Mouse (Mus musculus) midbrain, postnatal 0 days (tissue): ENCODE data around the gene Lxn. TPM values are rescaled to one million over a fixed set of nuclear protein-coding genes. Genes with fewer than 3 reads are reported as not detected.

ENCODE experiments used
- ATAC-seq: fragments of 200-750 bp; cut with Nextera tagmentation; 2 replicates; pipeline ENCODE4 v1.8.0; 2017; ENCODE audit warnings: moderate number of reproducible peaks, mild to moderate bottlenecking, moderate TSS enrichment, moderate library complexity; ENCODE audit not compliant: low FRiP score
- DNase-seq: peaks from one replicate; pipeline ENCODE4 v3.0.0-alpha.2; 2015; ENCODE audit warnings: low spot score
- H3K27ac ChIP-seq: fragments of 300-500 bp; sonication (generic); 2 replicates; pipeline ENCODE4 v1.5.1; 2014; ENCODE audit warnings: low read depth, mild to moderate bottlenecking, low read length, mixed read lengths
- H3K27me3 ChIP-seq: fragments of 300-500 bp; sonication (generic); 2 replicates; pipeline ENCODE4 v1.6.1; 2014; ENCODE audit warnings: low read length, control low read depth, mixed read lengths; ENCODE audit not compliant: insufficient read depth
- H3K36me3 ChIP-seq: fragments of 300-500 bp; sonication (generic); 2 replicates; pipeline ENCODE4 v1.6.1; 2014; ENCODE audit warnings: low read length, control low read depth, mixed read lengths; ENCODE audit not compliant: insufficient read depth
- H3K4me1 ChIP-seq: fragments of 300-500 bp; sonication (generic); 2 replicates; pipeline ENCODE4 v1.6.1; 2014; ENCODE audit warnings: mild to moderate bottlenecking, control low read depth, antibody characterized with exemption, low read length, mixed read lengths; ENCODE audit not compliant: insufficient read depth
- H3K4me2 ChIP-seq: fragments of 300-500 bp; sonication (generic); 2 replicates; pipeline ENCODE4 v1.6.1; 2014; ENCODE audit warnings: low read depth, mild to moderate bottlenecking, low read length, mixed read lengths; ENCODE audit not compliant: poor library complexity, severe bottlenecking
- H3K4me3 ChIP-seq: fragments of 300-500 bp; sonication (generic); 2 replicates; pipeline ENCODE4 v1.5.1; 2014; ENCODE audit warnings: low read depth, mild to moderate bottlenecking, low read length, moderate library complexity
- H3K9ac ChIP-seq: fragments of 300-500 bp; sonication (generic); replicated peaks from 2 replicates; pipeline ENCODE4 v1.6.1; 2014; ENCODE audit warnings: mild to moderate bottlenecking, low read length, moderate library complexity, mixed read lengths; ENCODE audit not compliant: poor library complexity, severe bottlenecking
- H3K9me3 ChIP-seq: fragments of 300-500 bp; sonication (generic); 2 replicates; pipeline ENCODE4 v1.6.1; 2016; ENCODE audit warnings: low read length, control low read depth
- CTCF ChIP-seq: IDR thresholded peaks from 2 replicates; pipeline ENCODE4 v1.5.1; 2016; ENCODE audit warnings: antibody characterized with exemption, mild to moderate bottlenecking
- WGBS: fragments of 180-500 bp; shearing (Covaris S2); extraction: QIAGEN DNeasy Blood & Tissue Kit; methylation state at CpG from one replicate; pipeline ENCODE4 v1.1.7; 2014; 5-methylcytosine and 5-hydroxymethylcytosine counted together
- polyA plus RNA-seq: library from polyadenylated mRNA; unstranded; fragments of >200 nt; fragmentation: Nextera tagmentation; extraction: Ambion mirVana; gene quantifications from 2 replicates; pipeline ENCODE4 v1.2.1, GENCODE M21; 2015
- total RNA-seq: library from RNA; depleted of rRNA; stranded (reverse); fragments of >200 nt; gene quantifications from 2 replicates; pipeline ENCODE4 v1.2.3, GENCODE M21; 2014; rRNA removed

The Lxn gene
- total and polyA plus RNA-seq, 2 experiments from 2014 or later = 84.5 to 189 TPM

DNA sequence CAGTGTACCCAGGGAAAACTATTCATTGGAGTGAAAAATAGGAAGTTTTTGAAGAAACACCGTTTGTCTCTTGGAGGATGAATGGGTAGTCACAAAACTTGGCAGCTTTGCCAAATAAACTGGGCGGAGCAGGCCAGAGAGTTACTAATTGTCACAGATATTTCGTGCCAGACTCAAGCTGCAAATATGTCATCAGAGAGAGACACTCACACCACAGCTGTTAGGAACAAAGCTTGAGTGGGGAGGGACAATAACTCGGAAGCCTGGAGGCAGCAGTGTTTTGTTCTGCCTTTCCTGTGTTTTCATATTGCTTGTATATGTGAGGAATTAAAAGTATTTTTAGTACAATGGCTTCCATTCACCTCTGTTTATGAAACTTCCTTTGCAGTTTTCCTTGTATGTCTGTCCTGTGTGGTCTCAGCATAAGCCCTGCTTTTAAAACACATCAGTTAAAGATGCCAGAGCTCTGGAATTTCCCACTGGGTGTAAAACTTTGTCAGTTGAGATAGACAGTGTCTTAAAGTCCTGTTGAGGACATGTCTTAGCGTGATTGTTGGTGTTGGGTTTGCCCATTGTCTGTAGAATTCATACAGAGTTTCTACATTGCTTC lies 13.0 kb downstream of the Lxn start:
- Histone ChIP-seq H3K27ac (no peak overlapping the region), H3K4me2 (no peak overlapping the region), H3K4me1 (no peaks in the 10 kb centered on the region), H3K9ac (no peak overlapping the region), H3K27me3 (no peaks in the 10 kb centered on the region), H3K4me3 (no peak overlapping the region), H3K9me3 (no peaks in the 10 kb centered on the region), H3K36me3 (peaks cover 39% of the 10 kb centered on the region)
- no peak for TF ChIP-seq CTCF
- WGBS = 88% methylated on average over 5 of the region's 5 CpGs
- DNase-seq (no peak), ATAC-seq (no peak)

- DNase-seq = no peak
- no peak overlapping the region for H3K4me3 ChIP-seq
Observed at GRCm38 (mm10) chr3:67449660-67450059, 14.1 kb downstream of the Lxn start.

DNA sequence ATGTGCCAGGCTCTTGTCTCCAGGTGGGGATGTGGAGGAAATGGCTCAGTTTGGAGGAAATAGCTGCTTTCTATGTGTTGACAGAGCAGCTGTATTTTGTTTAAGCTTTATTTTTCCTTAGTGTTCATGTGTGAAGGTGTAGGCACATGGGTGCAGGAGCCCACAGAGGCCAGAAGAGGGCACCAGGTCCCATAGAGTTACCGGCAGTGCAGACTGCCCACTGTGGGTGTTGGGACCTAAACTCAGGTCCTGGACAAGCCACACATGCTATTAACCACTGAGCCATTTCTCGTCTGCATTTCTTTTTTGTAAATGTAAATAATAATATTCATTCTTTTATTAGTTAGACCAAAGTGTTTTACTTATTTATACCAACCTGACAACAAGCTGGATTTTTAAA lies 16.6 kb downstream of the Lxn start:
- H3K27me3 ChIP-seq = no peaks in the 10 kb centered on the region
- H3K9ac ChIP-seq = no peak overlapping the region
- no peak overlapping the region for H3K27ac ChIP-seq
- H3K4me2 ChIP-seq = no peak overlapping the region
- peaks cover 42% of the 10 kb centered on the region for H3K36me3 ChIP-seq
- no peak overlapping the region for H3K4me3 ChIP-seq
- H3K4me1 ChIP-seq = no peaks in the 10 kb centered on the region
- H3K9me3 ChIP-seq = no peaks in the 10 kb centered on the region
- WGBS = 97% methylated on average over 2 of the region's 2 CpGs
- TF ChIP-seq CTCF = peak; percentile 45
- DNase-seq = no peak
- no peak for ATAC-seq

More at GRCm38 (mm10) chr3:67449660-67450059, 14.1 kb downstream of the Lxn start:
- Histone ChIP-seq H3K36me3 (peaks cover 36% of the 10 kb centered on the region), H3K9ac (no peak overlapping the region), H3K27ac (no peak overlapping the region), H3K27me3 (no peaks in the 10 kb centered on the region), H3K4me2 (no peak overlapping the region), H3K9me3 (no peaks in the 10 kb centered on the region), H3K4me1 (no peaks in the 10 kb centered on the region)
- TF ChIP-seq CTCF = no peak
- WGBS = 94% methylated on average over 21 of the region's 21 CpGs
- ATAC-seq = no peak

GRCm38 (mm10) chr3:67434011-67434410 lies 29.7 kb downstream of the Lxn start:
- ATAC-seq (no peak), DNase-seq (no peak)
- Histone ChIP-seq H3K4me1 (no peaks in the 10 kb centered on the region), H3K27me3 (no peaks in the 10 kb centered on the region), H3K27ac (no peak overlapping the region), H3K9me3 (no peaks in the 10 kb centered on the region), H3K9ac (no peak overlapping the region), H3K4me3 (no peak overlapping the region), H3K36me3 (peaks cover 45% of the 10 kb centered on the region), H3K4me2 (no peak overlapping the region)
- no peak for TF ChIP-seq CTCF
- 96% methylated on average over 6 of the region's 6 CpGs for WGBS

GRCm38 (mm10) chr3:67429999-67430380 lies 33.7 kb downstream of the Lxn start, which contains the start of gene Gfm1:
TSS of gene Gfm1 (plus strand) at chr3:67430096.
- Histone ChIP-seq H3K27me3 (no peaks in the 10 kb centered on the region), H3K36me3 (peaks cover 22% of the 10 kb centered on the region), H3K4me3 (peak within 1 kb of the TSS; percentile 99), H3K9me3 (no peaks in the 10 kb centered on the region), H3K4me1 (no peaks in the 10 kb centered on the region), H3K9ac (peak within 1 kb of the TSS; percentile 93), H3K27ac (peak within 1 kb of the TSS; percentile 65), H3K4me2 (peak within 1 kb of the TSS; percentile 92)
- DNase-seq (peak; percentile 93), ATAC-seq (peak; percentile 96)
- 0% methylated on average over 24 of the region's 24 CpGs for WGBS
- peak; percentile 94 for TF ChIP-seq CTCF

DNA sequence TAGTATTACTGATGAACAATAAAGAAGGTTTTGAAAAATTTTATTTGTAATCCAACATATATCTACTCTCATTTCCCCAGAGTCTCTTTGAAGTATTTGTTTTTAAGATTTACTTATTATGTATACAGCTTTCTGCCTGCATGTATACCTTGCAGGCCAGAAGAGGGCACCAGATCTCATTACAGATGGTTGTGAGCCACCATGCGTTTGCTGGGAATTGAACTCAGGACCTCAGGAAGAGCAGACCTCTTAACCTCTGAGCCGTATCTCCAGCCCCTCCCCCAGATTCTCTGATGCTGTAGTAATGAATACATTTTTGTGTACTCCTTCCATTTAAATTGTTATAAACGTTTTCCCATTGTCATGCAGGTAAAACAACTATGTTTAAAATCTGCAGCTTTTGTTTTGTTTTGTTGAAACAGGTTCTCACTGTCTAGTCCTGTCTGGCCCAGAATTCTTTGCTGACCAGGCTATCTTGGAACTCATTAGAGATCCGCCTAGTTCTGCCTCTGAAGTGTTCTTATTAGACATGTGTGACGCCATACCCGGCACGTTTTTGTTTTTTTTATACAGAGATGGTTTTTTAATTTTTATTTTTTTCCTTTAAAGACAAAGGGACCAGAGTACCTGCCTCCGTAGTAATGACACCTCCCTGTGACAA lies 34.3 kb downstream of the Lxn start:
- Histone ChIP-seq H3K9ac (0 out of 2 replicates have a peak overlapping the region, but pooled peaks have one; percentile 44), H3K27me3 (no peaks in the 10 kb centered on the region), H3K36me3 (peaks cover 19% of the 10 kb centered on the region), H3K9me3 (no peaks in the 10 kb centered on the region), H3K4me3 (peak overlapping the region; percentile 99), H3K4me1 (no peaks in the 10 kb centered on the region), H3K4me2 (peak overlapping the region; percentile 92), H3K27ac (peak overlapping the region; percentile 38)
- peak; percentile 69 for TF ChIP-seq CTCF
- peak; percentile 13 for DNase-seq
- peak; percentile 86 for ATAC-seq
- 34% methylated on average over 8 of the region's 8 CpGs for WGBS

Other genes with a start within 250 kb of the Lxn start
- 6.2 and 17.5 TPM in 2 replicates for gene Mlf1, start 89.8 kb downstream of the Lxn start, total RNA-seq
- gene Mlf1, start 89.8 kb downstream of the Lxn start, polyA plus RNA-seq = 26.0 and 28.8 TPM in 2 replicates
- not detected in 2 replicates for gene Gm17402, start 88.8 kb downstream of the Lxn start, total RNA-seq
- gene Gm17402, start 88.8 kb downstream of the Lxn start, polyA plus RNA-seq = not detected in 2 replicates
- 25.4 and 29.1 TPM in 2 replicates for gene Gfm1, start 33.8 kb downstream of the Lxn start, total RNA-seq
- gene Gfm1, start 33.8 kb downstream of the Lxn start, polyA plus RNA-seq = 21.3 and 22.1 TPM in 2 replicates
- gene Rarres1, start 51.6 kb upstream of the Lxn start, total RNA-seq = 4.2 and 6.1 TPM in 2 replicates
- 5.9 and 6.3 TPM in 2 replicates for gene Rarres1, start 51.6 kb upstream of the Lxn start, polyA plus RNA-seq
- 24.7 and 26.0 TPM in 2 replicates for gene Mfsd1, start 118.8 kb upstream of the Lxn start, total RNA-seq
- gene Mfsd1, start 118.8 kb upstream of the Lxn start, polyA plus RNA-seq = 25.8 and 27.7 TPM in 2 replicates